Mouse (Mus musculus) CH12.LX (cell line): ENCODE data around the gene Dnaja1. TPM values are rescaled to one million over a fixed set of nuclear protein-coding genes. Genes with fewer than 3 reads are reported as not detected.
A peak's percentile ranks its signal among the peaks of the same experiment; 100 is the strongest.

Source experiments
- DNase-seq: peaks from one replicate; pipeline ENCODE4 v3.0.0-alpha.2; 2013; ENCODE audit errors: extremely low read depth
- H3K27ac ChIP-seq: 2 replicates; pipeline ENCODE4 v1.5.1; 2012; ENCODE audit warnings: low read depth, mild to moderate bottlenecking, control low read depth, moderate library complexity; ENCODE audit not compliant: insufficient read depth
- H3K27me3 ChIP-seq: replicated peaks from 2 replicates; pipeline ENCODE3; 2012; ENCODE audit warnings: inconsistent platforms
- H3K36me3 ChIP-seq, 2 experiments: replicated peaks in 1 of 2; 2 replicates each; pipeline versions ENCODE3 to v1.6.1; 2012; ENCODE audit warnings: inconsistent platforms in 1 of 2, low read length in 1 of 2, mild to moderate bottlenecking in 1 of 2, mixed read lengths in 1 of 2, moderate library complexity in 1 of 2; ENCODE audit not compliant: control insufficient read depth in 1 of 2, insufficient read depth in 1 of 2
- H3K4me1 ChIP-seq, 2 experiments: 2 replicates each; pipeline ENCODE4 v1.6.1; 2012; ENCODE audit warnings: inconsistent platforms in 1 of 2, moderate library complexity in 1 of 2; ENCODE audit not compliant: insufficient read depth in 2 of 2, control insufficient read depth in 1 of 2
- H3K4me2 ChIP-seq: 2 replicates; pipeline ENCODE4 v1.6.1; 2012; ENCODE audit warnings: low read depth, mild to moderate bottlenecking, control low read depth; ENCODE audit not compliant: poor library complexity, insufficient read depth, severe bottlenecking
- H3K4me3 ChIP-seq, 3 experiments: fragments of 150-350 bp in 1 of 3; sonication (generic) in 1 of 3; replicated peaks in 1 of 3; 2 replicates each; pipeline versions ENCODE3 to v1.5.1; 2011 to 2012; ENCODE audit warnings: low read depth in 2 of 3, low read length in 2 of 3, mild to moderate bottlenecking in 2 of 3, moderate library complexity in 2 of 3, control low read depth in 1 of 3, improper control_type of control experiment in 1 of 3, inconsistent platforms in 1 of 3, mixed read lengths in 1 of 3; ENCODE audit not compliant: poor library complexity in 1 of 3
- H3K79me2 ChIP-seq: replicated peaks from 2 replicates; pipeline ENCODE4 v1.6.1; 2012; ENCODE audit warnings: mild to moderate bottlenecking, moderate library complexity; ENCODE audit not compliant: control insufficient read depth, poor library complexity, insufficient read depth, severe bottlenecking; ENCODE audit errors: extremely low read depth
- H3K9ac ChIP-seq: 2 replicates; pipeline ENCODE4 v1.6.1; 2012; ENCODE audit warnings: low read depth, mild to moderate bottlenecking, control low read depth, moderate library complexity; ENCODE audit not compliant: insufficient read depth
- H3K9me3 ChIP-seq: replicated peaks from 2 replicates; pipeline ENCODE3; 2012; ENCODE audit warnings: low read length, inconsistent platforms, mixed read lengths
- BHLHE40 ChIP-seq: IDR thresholded peaks from 2 replicates; pipeline ENCODE4 v1.6.1; 2011; ENCODE audit warnings: mild to moderate bottlenecking, low read depth, low read length, improper control_type of control experiment
- CHD1 ChIP-seq: IDR thresholded peaks from 2 replicates; pipeline ENCODE4 v1.6.1; 2012; ENCODE audit warnings: low read depth, low read length, improper control_type of control experiment, inconsistent platforms
- CHD2 ChIP-seq: IDR thresholded peaks from 2 replicates; pipeline ENCODE4 v1.6.1; 2011; ENCODE audit warnings: low read length, improper control_type of control experiment
- CTCF ChIP-seq, 2 experiments: IDR thresholded peaks in 1 of 2; conservative IDR thresholded peaks in 1 of 2; 2 replicates each; pipeline ENCODE4 v1.5.1; 2011 to 2012; ENCODE audit warnings: low read depth in 2 of 2, low read length in 2 of 2, improper control_type of control experiment in 1 of 2, inconsistent platforms in 1 of 2, mild to moderate bottlenecking in 1 of 2, moderate library complexity in 1 of 2
- E2F4 ChIP-seq: IDR thresholded peaks from 2 replicates; pipeline ENCODE4 v1.6.1; 2011; ENCODE audit warnings: low read depth, low read length, improper control_type of control experiment; ENCODE audit not compliant: insufficient replicate concordance
- EP300 ChIP-seq: IDR thresholded peaks from 2 replicates; pipeline ENCODE4 v1.6.1; 2011; ENCODE audit warnings: low read length, improper control_type of control experiment
- ETS1 ChIP-seq: conservative IDR thresholded peaks from 2 replicates; pipeline ENCODE4 v1.6.1; 2012; ENCODE audit warnings: low read depth, mild to moderate bottlenecking, inconsistent platforms, low read length, improper control_type of control experiment, moderate library complexity
- HCFC1 ChIP-seq: IDR thresholded peaks from 2 replicates; pipeline ENCODE4 v1.6.1; 2012; ENCODE audit warnings: low read depth, mild to moderate bottlenecking, inconsistent platforms, low read length, improper control_type of control experiment
- IRF4 ChIP-seq: IDR thresholded peaks from 2 replicates; pipeline ENCODE4 v1.6.1; 2014; ENCODE audit warnings: low read depth, mild to moderate bottlenecking, inconsistent platforms, low read length, improper control_type of control experiment
- JUND ChIP-seq: conservative IDR thresholded peaks from 2 replicates; pipeline ENCODE4 v1.6.1; 2011; ENCODE audit warnings: low read depth, low read length, improper control_type of control experiment
- MEF2A ChIP-seq: IDR thresholded peaks from 2 replicates; pipeline ENCODE4 v1.6.1; 2014; ENCODE audit warnings: low read depth, mild to moderate bottlenecking, inconsistent platforms, low read length, improper control_type of control experiment, borderline replicate concordance
- NRF1 ChIP-seq: IDR thresholded peaks from 2 replicates; pipeline ENCODE4 v1.6.1; 2014; ENCODE audit warnings: low read depth, mild to moderate bottlenecking, inconsistent platforms, low read length, improper control_type of control experiment, moderate library complexity
- RCOR1 ChIP-seq: conservative IDR thresholded peaks from 2 replicates; pipeline ENCODE4 v1.6.1; 2012; ENCODE audit warnings: low read depth, mild to moderate bottlenecking, inconsistent platforms, low read length, improper control_type of control experiment
- SIN3A ChIP-seq: IDR thresholded peaks from 2 replicates; pipeline ENCODE4 v1.6.1; 2012; ENCODE audit warnings: low read length, improper control_type of control experiment, inconsistent platforms
- UBTF ChIP-seq: IDR thresholded peaks from 2 replicates; pipeline ENCODE4 v1.6.1; 2012; ENCODE audit warnings: low read depth, mild to moderate bottlenecking, inconsistent platforms, low read length, improper control_type of control experiment, moderate library complexity
- USF1 ChIP-seq: IDR thresholded peaks from 2 replicates; pipeline ENCODE4 v1.6.1; 2014; ENCODE audit warnings: low read depth, mild to moderate bottlenecking, inconsistent platforms, low read length, improper control_type of control experiment
- ZMIZ1 ChIP-seq: IDR thresholded peaks from 2 replicates; pipeline ENCODE4 v1.6.1; 2012; ENCODE audit warnings: low read depth, mild to moderate bottlenecking, inconsistent platforms, low read length, improper control_type of control experiment
- ZNF384 ChIP-seq: IDR thresholded peaks from 2 replicates; pipeline ENCODE4 v1.6.1; 2012; ENCODE audit warnings: low read depth, low read length, improper control_type of control experiment, inconsistent platforms
- dilution Hi-C: fragments of 300-500 bp; cut with MboI; formaldehyde crosslinking; loops from 2 replicates; pipeline ENCODE4 v1.14.3; 2020; ENCODE audit warnings: low sequenced_read_pairs; ENCODE audit not compliant: extremely low pct_unique_long_range_greater_than_20kb, extremely low pct_ligation_motif_present
- in situ Hi-C: fragments of 300-500 bp; cut with MboI; formaldehyde crosslinking; loops from 3 replicates; pipeline ENCODE4 v1.14.3; 2019; ENCODE audit warnings: low sequenced_read_pairs, low pct_ligation_motif_present, low pct_unique_long_range_greater_than_20kb, mixed read lengths
- polyA plus RNA-seq: library from polyadenylated mRNA; unstranded; fragments of >175 nt; gene quantifications from 2 replicates; pipeline ENCODE4 v1.2.1, GENCODE M21; 2012; ENCODE audit warnings: low read depth; ENCODE audit not compliant: insufficient read length
- total RNA-seq, 2 experiments: library from RNA; depleted of rRNA; stranded (reverse); fragments of 300-350 nt in 1 of 2; fragments of >200 nt in 1 of 2; gene quantifications; 2 replicates each; pipeline ENCODE4 v1.2.3; 2012 to 2014

Dnaja1 gene
- total and polyA plus RNA-seq, 3 experiments = 67.9 to 485 (median 117) TPM

- no peak for DNase-seq
- no peak for TF ChIP-seq RCOR1
- TF ChIP-seq ZNF384 = no peak
- TF ChIP-seq HCFC1 = no peak
- no peak for TF ChIP-seq ETS1
- no peak for TF ChIP-seq BHLHE40
- TF ChIP-seq E2F4 = no peak
- no peak for TF ChIP-seq JUND
- TF ChIP-seq USF1 = no peak
- TF ChIP-seq CHD2 = no peak
- no peak for TF ChIP-seq ZMIZ1
- TF ChIP-seq UBTF = no peak
- no peak for TF ChIP-seq NRF1
- no peak for TF ChIP-seq CTCF (conservative IDR thresholded peaks at IDR 0.05 in 1 of 2, IDR thresholded peaks at IDR 0.05 in 1 of 2; ENCODE audit: low read depth in 2 of 2, low read length in 2 of 2)
- TF ChIP-seq CHD1 = no peak
- Histone ChIP-seq H3K27me3 (no peaks in the 10 kb centered on the region), H3K4me3 (no peak overlapping the region), H3K9me3 (no peaks in the 10 kb centered on the region), H3K36me3 (no peaks in the 10 kb centered on the region), H3K27ac (no peak overlapping the region), H3K9ac (no peak overlapping the region), H3K4me1 (peaks cover 28 to 66% of the 10 kb centered on the region in 2 experiments), H3K79me2 (no peaks in the 10 kb centered on the region), H3K4me2 (no peak overlapping the region)
- dilution Hi-C loops (no loop called here), in situ Hi-C loops (loop anchor here (5.0 kb wide), 1 partner anchor 43 kb away; no protein-coding TSS in a partner anchor)
These were observed 62.7 kb downstream of the Dnaja1 start for GRCm38 (mm10) chr4:40784556-40785169.

GRCm38 (mm10) chr4:40785620-40786166 lies 63.7 kb downstream of the Dnaja1 start:
- in situ Hi-C loops (no loop called here), dilution Hi-C loops (no loop called here)
- H3K4me2 ChIP-seq = no peak overlapping the region
- H3K9me3 ChIP-seq = no peaks in the 10 kb centered on the region
- H3K9ac ChIP-seq = no peak overlapping the region
- no peaks in the 10 kb centered on the region for H3K79me2 ChIP-seq
- peak; percentile 73 for DNase-seq
- TF ChIP-seq IRF4 = 0 out of 2 replicates have a peak, but pooled peaks have one; percentile 31
- TF ChIP-seq ETS1 = peak; percentile 79
- TF ChIP-seq EP300 = peak; percentile 16; the same call in 1 of the 2 replicates
- peak; percentile 58 for TF ChIP-seq ZNF384
- TF ChIP-seq CTCF (conservative IDR thresholded peaks at IDR 0.05 in 1 of 2, IDR thresholded peaks at IDR 0.05 in 1 of 2; ENCODE audit: low read depth in 2 of 2, low read length in 2 of 2) = no peak
- 0 out of 2 replicates have a peak, but pooled peaks have one; percentile 33 for TF ChIP-seq SIN3A
- no peak for TF ChIP-seq MEF2A
- TF ChIP-seq, all 38 proteins: peak for 5
- H3K4me3 ChIP-seq = no peak overlapping the region
- no peak overlapping the region for H3K27ac ChIP-seq
- H3K36me3 ChIP-seq = no peaks in the 10 kb centered on the region
- peaks cover 27 to 61% of the 10 kb centered on the region in 2 experiments for H3K4me1 ChIP-seq
- no peaks in the 10 kb centered on the region for H3K27me3 ChIP-seq
